Mouse (Mus musculus): ENCODE data around the gene Mall. TPM values are rescaled to one million over a fixed set of nuclear protein-coding genes. Genes with fewer than 3 reads are reported as not detected.

Mall gene
- polyA plus RNA-seq (2012; fragmentation: generic; extraction: Trizol), result not detected

GRCm38 (mm10) chr2:127729671-127730070 lies at the start of gene Mall:
Gene Mall (minus strand): TSS chr2:127729932.
- no peak within 1 kb of the TSS for H3K4me3 ChIP-seq
- H3K79me2 ChIP-seq (ENCODE audit: control insufficient read depth, insufficient read depth), result no peaks in the 10 kb centered on the region
- no peaks in the 10 kb centered on the region for H3K36me3 ChIP-seq (ENCODE audit: control insufficient read depth, insufficient read depth)
- no peak within 1 kb of the TSS for H3ac ChIP-seq (ENCODE audit: control insufficient read depth, insufficient read length)
- H3K27me3 ChIP-seq (ENCODE audit: control insufficient read depth, insufficient read depth, insufficient read length), result no peaks in the 10 kb centered on the region
- TF ChIP-seq SRF (IDR thresholded peaks at IDR 0.05; ENCODE audit: control insufficient read depth, insufficient read length, low read depth), result no peak
- TF ChIP-seq POLR2AphosphoS2 (IDR thresholded peaks at IDR 0.05; ENCODE audit: insufficient read length, low read depth), result no peak
- TF ChIP-seq TCF3 (IDR thresholded peaks at IDR 0.05; ENCODE audit: insufficient read length, low read depth), result no peak
- no peak for TF ChIP-seq USF1 (IDR thresholded peaks at IDR 0.05; ENCODE audit: low read depth)
- no peak for TF ChIP-seq MYOG (IDR thresholded peaks at IDR 0.05; ENCODE audit: control insufficient read depth in 1 of 3, insufficient read depth in 1 of 3, insufficient read length in 2 of 3, low read depth in 2 of 3)
- no peak for TF ChIP-seq CEBPB (IDR thresholded peaks at IDR 0.05; ENCODE audit: insufficient read depth, poor library complexity, severe bottlenecking)
- no peak for TF ChIP-seq MAX (IDR thresholded peaks at IDR 0.05; ENCODE audit: low read depth)
- TF ChIP-seq TCF12 (IDR thresholded peaks at IDR 0.05; ENCODE audit: insufficient read depth, poor library complexity, severe bottlenecking), result no peak
- TF ChIP-seq MYOD1 (IDR thresholded peaks at IDR 0.05; ENCODE audit: control insufficient read depth in 1 of 3, insufficient read length in 2 of 3, low read depth in 2 of 3), result no peak
- TF ChIP-seq POLR2A (IDR thresholded peaks at IDR 0.05; ENCODE audit: insufficient read length, low read depth), result no peak
- TF ChIP-seq REST (IDR thresholded peaks at IDR 0.05; ENCODE audit: insufficient read depth, insufficient read length), result no peak
- no peak for TF ChIP-seq E2F4 (IDR thresholded peaks at IDR 0.05; ENCODE audit: insufficient read depth)
- no peak within 1 kb of the TSS for H3K4me2 ChIP-seq (ENCODE audit: low read depth)

- no peaks in the 10 kb centered on the region for H3K79me2 ChIP-seq (ENCODE audit: control insufficient read depth, insufficient read depth)
- TF ChIP-seq SRF (IDR thresholded peaks at IDR 0.05; ENCODE audit: control insufficient read depth, insufficient read length, low read depth) (no peak), CEBPB (IDR thresholded peaks at IDR 0.05; ENCODE audit: insufficient read depth, poor library complexity, severe bottlenecking) (no peak), USF1 (IDR thresholded peaks at IDR 0.05; ENCODE audit: low read depth) (no peak), TCF3 (IDR thresholded peaks at IDR 0.05; ENCODE audit: insufficient read length, low read depth) (no peak), MYOD1 (IDR thresholded peaks at IDR 0.05; ENCODE audit: control insufficient read depth in 1 of 3, insufficient read length in 2 of 3, low read depth in 2 of 3) (no peak), POLR2AphosphoS2 (IDR thresholded peaks at IDR 0.05; ENCODE audit: insufficient read length, low read depth) (no peak)
These were observed 48.7 kb upstream of the Mall start for GRCm38 (mm10) chr2:127778451-127778850.

GRCm38 (mm10) chr2:127775013-127775412 lies 45.3 kb upstream of the Mall start:
- H3K36me3 ChIP-seq (ENCODE audit: control insufficient read depth, insufficient read depth), result peaks cover 18% of the 10 kb centered on the region
- no peak overlapping the region for H3K4me2 ChIP-seq (ENCODE audit: low read depth)
- H3ac ChIP-seq (ENCODE audit: control insufficient read depth, insufficient read length), result no peak overlapping the region
- H3K27me3 ChIP-seq (ENCODE audit: control insufficient read depth, insufficient read depth, insufficient read length), result no peaks in the 10 kb centered on the region
- H3K4me3 ChIP-seq, result no peak overlapping the region
- H3K79me2 ChIP-seq (ENCODE audit: control insufficient read depth, insufficient read depth), result no peaks in the 10 kb centered on the region
- TF ChIP-seq POLR2A (IDR thresholded peaks at IDR 0.05; ENCODE audit: insufficient read length, low read depth) (no peak), MYOD1 (IDR thresholded peaks at IDR 0.05; ENCODE audit: control insufficient read depth in 1 of 3, insufficient read length in 2 of 3, low read depth in 2 of 3) (no peak), MAX (IDR thresholded peaks at IDR 0.05; ENCODE audit: low read depth) (no peak), REST (IDR thresholded peaks at IDR 0.05; ENCODE audit: insufficient read depth, insufficient read length) (no peak), CEBPB (IDR thresholded peaks at IDR 0.05; ENCODE audit: insufficient read depth, poor library complexity, severe bottlenecking) (no peak), TCF3 (IDR thresholded peaks at IDR 0.05; ENCODE audit: insufficient read length, low read depth) (no peak), E2F4 (IDR thresholded peaks at IDR 0.05; ENCODE audit: insufficient read depth) (no peak), USF1 (IDR thresholded peaks at IDR 0.05; ENCODE audit: low read depth) (no peak), SRF (IDR thresholded peaks at IDR 0.05; ENCODE audit: control insufficient read depth, insufficient read length, low read depth) (no peak), TCF12 (IDR thresholded peaks at IDR 0.05; ENCODE audit: insufficient read depth, poor library complexity, severe bottlenecking) (no peak), POLR2AphosphoS2 (IDR thresholded peaks at IDR 0.05; ENCODE audit: insufficient read length, low read depth) (no peak), MYOG (IDR thresholded peaks at IDR 0.05; ENCODE audit: control insufficient read depth in 1 of 3, insufficient read depth in 1 of 3, insufficient read length in 2 of 3, low read depth in 2 of 3) (no peak)

More at GRCm38 (mm10) chr2:127778451-127778850, 48.7 kb upstream of the Mall start:
- Histone ChIP-seq H3K36me3 (ENCODE audit: control insufficient read depth, insufficient read depth) (peaks cover 18% of the 10 kb centered on the region), H3K27me3 (ENCODE audit: control insufficient read depth, insufficient read depth, insufficient read length) (no peaks in the 10 kb centered on the region), H3K4me2 (ENCODE audit: low read depth) (no peak overlapping the region), H3ac (ENCODE audit: control insufficient read depth, insufficient read length) (no peak overlapping the region), H3K4me3 (no peak overlapping the region)

- Histone ChIP-seq H3K36me3 (ENCODE audit: control insufficient read depth, insufficient read depth) (peaks cover 18% of the 10 kb centered on the region), H3K79me2 (ENCODE audit: control insufficient read depth, insufficient read depth) (no peaks in the 10 kb centered on the region), H3K4me3 (no peak overlapping the region), H3K27me3 (ENCODE audit: control insufficient read depth, insufficient read depth, insufficient read length) (no peaks in the 10 kb centered on the region), H3K4me2 (ENCODE audit: low read depth) (no peak overlapping the region), H3ac (ENCODE audit: control insufficient read depth, insufficient read length) (no peak overlapping the region)
- no peak for TF ChIP-seq TCF12 (IDR thresholded peaks at IDR 0.05; ENCODE audit: insufficient read depth, poor library complexity, severe bottlenecking)
- TF ChIP-seq MYOG (IDR thresholded peaks at IDR 0.05; ENCODE audit: control insufficient read depth in 1 of 3, insufficient read depth in 1 of 3, insufficient read length in 2 of 3, low read depth in 2 of 3), result no peak
- TF ChIP-seq POLR2A (IDR thresholded peaks at IDR 0.05; ENCODE audit: insufficient read length, low read depth), result no peak
- TF ChIP-seq REST (IDR thresholded peaks at IDR 0.05; ENCODE audit: insufficient read depth, insufficient read length), result no peak
- no peak for TF ChIP-seq E2F4 (IDR thresholded peaks at IDR 0.05; ENCODE audit: insufficient read depth)
- TF ChIP-seq USF1 (IDR thresholded peaks at IDR 0.05; ENCODE audit: low read depth), result no peak
- no peak for TF ChIP-seq MAX (IDR thresholded peaks at IDR 0.05; ENCODE audit: low read depth)
- no peak for TF ChIP-seq CEBPB (IDR thresholded peaks at IDR 0.05; ENCODE audit: insufficient read depth, poor library complexity, severe bottlenecking)
- TF ChIP-seq TCF3 (IDR thresholded peaks at IDR 0.05; ENCODE audit: insufficient read length, low read depth), result no peak
- TF ChIP-seq POLR2AphosphoS2 (IDR thresholded peaks at IDR 0.05; ENCODE audit: insufficient read length, low read depth), result no peak
- TF ChIP-seq MYOD1 (IDR thresholded peaks at IDR 0.05; ENCODE audit: control insufficient read depth in 1 of 3, insufficient read length in 2 of 3, low read depth in 2 of 3), result no peak
- TF ChIP-seq SRF (IDR thresholded peaks at IDR 0.05; ENCODE audit: control insufficient read depth, insufficient read length, low read depth), result no peak
These were observed 44.8 kb upstream of the Mall start for GRCm38 (mm10) chr2:127774578-127774941.
